ENCODE assay signal across 25 mouse cellular contexts in the genomic region with DNA sequence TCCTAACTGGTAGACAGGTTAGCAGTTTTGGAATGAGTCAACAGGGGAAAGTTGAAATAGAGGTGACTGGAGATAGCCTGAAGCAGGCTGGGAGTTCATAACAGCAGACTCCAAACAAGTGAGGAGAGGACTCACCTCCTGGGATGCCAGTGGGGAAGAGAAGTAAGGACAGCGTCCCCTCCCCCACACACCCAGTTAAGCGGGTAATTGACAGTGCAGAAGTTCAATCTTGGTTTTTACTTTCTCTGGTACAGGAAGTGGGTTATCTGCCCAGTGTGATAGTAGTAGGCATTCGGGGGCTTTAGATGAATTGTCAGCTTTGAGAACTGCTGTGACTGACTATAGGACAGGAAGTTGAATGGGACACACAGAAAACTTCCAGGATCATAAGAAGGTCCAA. TPM values are rescaled to one million over a fixed set of nuclear protein-coding genes. Genes with fewer than 3 reads are reported as not detected.
DNase-seq lines count a peak whose midpoint lies in the region; ATAC-seq and TF ChIP-seq lines count a peak whose summit lies in the region.
"Had no signal": no experiment of that assay in that cellular context is flagged by ENCODE, and none has a peak within 500 bp of the region (broad histone marks: within the 10 kb centered on the region; RNA-seq: fewer than 3 reads in every experiment).

No protein-coding gene starts in this region.

- peak; percentile 27 for DNase-seq in CD4-positive helper T cell, adult 2 months (ENCODE audit: low read depth, low spot score)
- DNase-seq in MEL (ENCODE audit: low read depth, low spot score), result peak; percentile 64
- DNase-seq in induced T-regulatory cell, adult 2 months (ENCODE audit: low read depth), result peak; percentile 60
- DNase-seq in thymus, postnatal 14 days, result peak; percentile 20
- no peak for DNase-seq in gastrocnemius, postnatal 10 days
- DNase-seq in ovary, adult 18-20 months (ENCODE audit: low spot score), result no peak
- DNase-seq: adrenal gland, postnatal 14 days; cerebellum, adult 11-12 months; cerebellum, postnatal 25 days; gastrocnemius, postnatal 36 days; kidney, postnatal 36 days; left cerebral cortex, postnatal 4 days; lung, adult 2 months had no signal

- peak; percentile 85 to 86 for TF ChIP-seq EP300 in MEL (IDR thresholded peaks at IDR 0.05; ENCODE audit: low read depth in 1 of 2, low read length in 2 of 2)

- H3K4me1 ChIP-seq in MEL (ENCODE audit: control insufficient read depth in 1 of 2, insufficient read depth in 2 of 2, low read length in 2 of 2), result peaks cover 6 to 18% of the 10 kb centered on the region in 2 experiments
- H3K4me1 ChIP-seq: forebrain, embryonic 12.5 days; midbrain, embryonic 10.5 days; neural tube, embryonic 12.5 days had no signal

- H3K9ac ChIP-seq in MEL (ENCODE audit: control insufficient read depth, low read depth, low read length, poor library complexity, severe bottlenecking), result no peak overlapping the region
- H3K9ac ChIP-seq: forebrain, embryonic 12.5 days; hindbrain, embryonic 14.5 days; neural tube, embryonic 12.5 days had no signal

- ATAC-seq in frontal cortex, adult (ENCODE audit: low TSS enrichment), result no peak
- ATAC-seq: intestine, embryonic 16.5 days had no signal

- H3K79me2 ChIP-seq in MEL (ENCODE audit: control insufficient read depth, insufficient read depth, low read length, poor library complexity), result no peaks in the 10 kb centered on the region

- H3K27ac ChIP-seq in MEL (ENCODE audit: control insufficient read depth, low read depth, low read length), result no peak overlapping the region
- H3K27ac ChIP-seq: forebrain, embryonic 12.5 days; hindbrain, embryonic 14.5 days; midbrain, embryonic 10.5 days; neural tube, embryonic 12.5 days had no signal

- no peak for TF ChIP-seq POLR2A in MEL (IDR thresholded peaks at IDR 0.05; ENCODE audit: control insufficient read depth in 1 of 2, insufficient read depth in 1 of 2, low read depth in 1 of 2, low read length in 2 of 2, poor library complexity in 1 of 2)

- no peak for TF ChIP-seq RAD21 in MEL (IDR thresholded peaks at IDR 0.05; ENCODE audit: low read depth, low read length)

- H3K36me3 ChIP-seq in MEL (ENCODE audit: control insufficient read depth in 1 of 2, insufficient read depth in 2 of 2, low read length in 2 of 2), result peaks cover 0 to 26% of the 10 kb centered on the region in 2 experiments; a peak in 2 of 4 replicates
- H3K36me3 ChIP-seq: forebrain, embryonic 12.5 days; midbrain, embryonic 10.5 days; neural tube, embryonic 12.5 days had no signal

- no peaks in the 10 kb centered on the region for H3K9me3 ChIP-seq in MEL (replicated peaks; ENCODE audit: insufficient read depth, low read length)
- H3K9me3 ChIP-seq: forebrain, embryonic 12.5 days; midbrain, embryonic 10.5 days; neural tube, embryonic 12.5 days had no signal

- no peaks in the 10 kb centered on the region for H3K27me3 ChIP-seq in MEL (ENCODE audit: control insufficient read depth in 1 of 2, insufficient read depth in 2 of 2, low read length in 2 of 2)
- H3K27me3 ChIP-seq: forebrain, embryonic 12.5 days; neural tube, embryonic 12.5 days had no signal

- no peak for TF ChIP-seq CTCF in MEL (IDR thresholded peaks at IDR 0.05 in 2 of 3, conservative IDR thresholded peaks at IDR 0.05 in 1 of 3; ENCODE audit: control insufficient read depth in 1 of 3, insufficient read depth in 1 of 3, low read depth in 2 of 3, low read length in 3 of 3, poor library complexity in 1 of 3, severe bottlenecking in 1 of 3)

- no peak overlapping the region for H3K4me3 ChIP-seq in MEL (ENCODE audit: control insufficient read depth in 1 of 2, insufficient read depth in 1 of 2, low read depth in 2 of 2, low read length in 2 of 2)
- H3K4me3 ChIP-seq: forebrain, embryonic 12.5 days; midbrain, embryonic 10.5 days; neural tube, embryonic 12.5 days had no signal

TF ChIP-seq in MEL, 35 proteins besides CTCF, POLR2A, EP300 and RAD21:
- TF ChIP-seq SMC3 (IDR thresholded peaks at IDR 0.05; ENCODE audit: low read depth, low read length) (no peak), ETS1 (IDR thresholded peaks at IDR 0.05; ENCODE audit: low read depth, low read length) (peak; percentile 76), MAFK (IDR thresholded peaks at IDR 0.05; ENCODE audit: borderline replicate concordance, low read depth, low read length) (0 out of 2 replicates have a peak, but pooled peaks have one; percentile 7), SIN3A (IDR thresholded peaks at IDR 0.05; ENCODE audit: low read length) (0 out of 2 replicates have a peak, but pooled peaks have one; percentile 41), MXI1 (IDR thresholded peaks at IDR 0.05; ENCODE audit: low read depth, low read length) (peak; percentile 13; the same call in 1 of the 2 replicates), BHLHE40 (IDR thresholded peaks at IDR 0.05; ENCODE audit: borderline replicate concordance, low read depth, low read length) (peak; percentile 64; the same call in 1 of the 2 replicates), RCOR1 (IDR thresholded peaks at IDR 0.05; ENCODE audit: low read depth, low read length) (peak; percentile 94), GABPA (IDR thresholded peaks at IDR 0.05; ENCODE audit: low read depth, low read length) (no peak), CHD2 (IDR thresholded peaks at IDR 0.05; ENCODE audit: low read length) (peak; percentile 65), TBP (IDR thresholded peaks at IDR 0.05; ENCODE audit: low read depth, low read length) (no peak), GATA1 (IDR thresholded peaks at IDR 0.05; ENCODE audit: low read depth, low read length) (peak; percentile 85), ZKSCAN1 (IDR thresholded peaks at IDR 0.05; ENCODE audit: low read depth, low read length) (no peak), ELF1 (IDR thresholded peaks at IDR 0.05; ENCODE audit: low read depth, low read length) (0 out of 2 replicates have a peak, but pooled peaks have one; percentile 34), TCF12 (IDR thresholded peaks at IDR 0.05; ENCODE audit: low read depth, low read length) (peak; percentile 49; the same call in 1 of the 2 replicates), MAZ (IDR thresholded peaks at IDR 0.05; ENCODE audit: low read depth, low read length) (0 out of 2 replicates have a peak, but pooled peaks have one; percentile 34), MAX (IDR thresholded peaks at IDR 0.05; ENCODE audit: low read length) (no peak; the same call in 1 of the 2 replicates)

RNA-seq across cellular contexts. Expression of a gene that starts 11.5 kb away (rescaled TPM):
- total RNA-seq in MEL (2012; rRNA removed), result 7.5 and 11.0 TPM in 2 replicates
- polyA plus RNA-seq in MEL (2012; ENCODE audit: insufficient read depth in 1 of 2, insufficient read length in 2 of 2, low read depth in 1 of 2, low replicate concordance in 2 of 2, missing spikeins in 1 of 2), result 10 to 100 TPM in 1 of 2 experiments, not detected in 1; 12.1 TPM
- 10 to 100 TPM; 15.4 to 16.6 TPM for total RNA-seq in gastrocnemius, postnatal 10 days (2021)

RNA-seq across cellular contexts. Expression of a gene that starts 40.4 kb away (rescaled TPM):
- not detected in 2 replicates for total RNA-seq in MEL (2012; rRNA removed)
- polyA plus RNA-seq in MEL (2012; ENCODE audit: insufficient read depth in 1 of 2, insufficient read length in 2 of 2, low read depth in 1 of 2, low replicate concordance in 2 of 2, missing spikeins in 1 of 2), result not detected
- total RNA-seq in gastrocnemius, postnatal 10 days (2021), result not detected
- total RNA-seq: adrenal gland, postnatal 14 days; gastrocnemius, postnatal 36 days; left cerebral cortex, adult 18-20 months; left cerebral cortex, postnatal 4 days; liver, adult 2 months; monocyte, adult 5-6 weeks had no signal
- polyA plus RNA-seq: embryonic facial prominence, embryonic 11.5 days; forebrain, embryonic 12.5 days; heart, postnatal 0 days; hindbrain, embryonic 14.5 days; intestine, embryonic 16.5 days; kidney, embryonic 14.5 days; liver, adult 2 months; midbrain, embryonic 10.5 days; neural tube, embryonic 12.5 days had no signal

RNA-seq across cellular contexts. Expression of a gene that starts 56.5 kb away (rescaled TPM):
- total RNA-seq in MEL (2012; rRNA removed), result not detected in 2 replicates
- not detected for polyA plus RNA-seq in MEL (2012; ENCODE audit: insufficient read depth in 1 of 2, insufficient read length in 2 of 2, low read depth in 1 of 2, low replicate concordance in 2 of 2, missing spikeins in 1 of 2)
- 1 to 10 TPM; 2.4 to 2.9 TPM for total RNA-seq in gastrocnemius, postnatal 10 days (2021)
- total RNA-seq: monocyte, adult 5-6 weeks had no signal

Comparison
In these comparisons a context has a peak if more than half of its experiments do, and no peak if none do; other contexts are left out.
1. DNase-seq: peak in CD4-positive helper T cell, adult 2 months (single experiment), MEL (single experiment), induced T-regulatory cell, adult 2 months (single experiment) and thymus, postnatal 14 days (single experiment); none in gastrocnemius, postnatal 10 days (single experiment) and ovary, adult 18-20 months (single experiment).